Mouse (Mus musculus): ENCODE data around the gene Rere.

Rere gene

DNA sequence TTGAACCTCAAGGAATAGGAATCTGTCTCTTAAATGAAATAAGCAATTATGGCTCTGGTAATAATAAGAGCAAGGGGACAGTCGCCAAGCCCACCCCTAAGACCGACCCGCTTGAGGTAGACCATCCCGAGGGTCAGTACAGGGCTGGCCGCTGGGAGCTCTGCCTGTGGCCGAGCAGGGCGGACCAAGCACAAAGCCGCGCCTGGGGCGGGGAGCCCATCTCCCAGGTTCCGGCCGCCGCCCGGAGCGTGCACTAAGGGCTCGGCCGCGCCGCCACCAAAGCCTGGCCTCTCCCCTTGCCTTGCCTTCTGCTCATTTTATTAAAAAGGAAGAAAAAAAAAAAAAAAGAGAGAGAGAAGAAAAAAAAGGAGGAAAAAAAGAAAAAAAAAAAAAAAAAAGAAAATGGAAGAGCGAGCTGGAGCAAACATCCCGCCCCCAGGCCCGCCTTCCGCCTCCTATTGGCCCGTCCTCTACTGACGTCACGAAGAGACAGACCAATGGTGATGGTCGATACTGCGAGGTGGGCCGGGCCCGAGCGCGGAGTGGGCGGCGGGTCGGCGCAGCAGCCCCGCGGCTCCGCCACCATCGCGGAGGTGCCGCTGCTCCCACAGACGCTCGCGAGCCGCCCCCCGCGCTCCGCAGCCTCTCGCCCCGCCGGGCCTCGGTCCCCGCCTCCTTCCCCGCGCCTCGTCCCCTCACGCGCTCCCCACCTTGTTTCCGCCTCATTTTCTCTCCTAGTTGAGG, at the start of gene Rere:
Gene Rere, plus strand, starts transcription at position 629 of the 744 bp plus-strand sequence.
- DNase-seq (ENCODE audit: low spot score) = peak; percentile 98

DNA sequence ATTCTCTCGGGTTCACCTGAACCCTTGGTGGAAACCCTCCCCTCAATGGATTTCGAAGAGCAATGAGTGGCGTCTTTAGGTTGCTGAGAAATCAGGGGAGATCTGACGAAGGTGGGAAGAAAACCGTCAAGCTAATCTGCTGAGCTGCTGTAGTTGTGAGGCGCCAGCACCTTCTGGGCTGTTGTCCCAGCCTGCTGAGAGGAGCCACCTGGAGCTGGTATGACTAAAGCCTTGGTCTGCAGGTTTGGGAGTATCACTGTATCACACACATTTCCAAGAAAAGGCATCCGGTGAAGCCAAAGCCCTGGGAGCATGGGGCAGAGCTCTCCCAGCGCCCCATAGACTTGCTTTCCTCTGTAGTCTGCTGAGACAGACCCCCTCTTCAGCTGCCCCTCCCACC, 49.6 kb upstream of the Rere start:
- DNase-seq (ENCODE audit: low spot score) = no peak

DNA sequence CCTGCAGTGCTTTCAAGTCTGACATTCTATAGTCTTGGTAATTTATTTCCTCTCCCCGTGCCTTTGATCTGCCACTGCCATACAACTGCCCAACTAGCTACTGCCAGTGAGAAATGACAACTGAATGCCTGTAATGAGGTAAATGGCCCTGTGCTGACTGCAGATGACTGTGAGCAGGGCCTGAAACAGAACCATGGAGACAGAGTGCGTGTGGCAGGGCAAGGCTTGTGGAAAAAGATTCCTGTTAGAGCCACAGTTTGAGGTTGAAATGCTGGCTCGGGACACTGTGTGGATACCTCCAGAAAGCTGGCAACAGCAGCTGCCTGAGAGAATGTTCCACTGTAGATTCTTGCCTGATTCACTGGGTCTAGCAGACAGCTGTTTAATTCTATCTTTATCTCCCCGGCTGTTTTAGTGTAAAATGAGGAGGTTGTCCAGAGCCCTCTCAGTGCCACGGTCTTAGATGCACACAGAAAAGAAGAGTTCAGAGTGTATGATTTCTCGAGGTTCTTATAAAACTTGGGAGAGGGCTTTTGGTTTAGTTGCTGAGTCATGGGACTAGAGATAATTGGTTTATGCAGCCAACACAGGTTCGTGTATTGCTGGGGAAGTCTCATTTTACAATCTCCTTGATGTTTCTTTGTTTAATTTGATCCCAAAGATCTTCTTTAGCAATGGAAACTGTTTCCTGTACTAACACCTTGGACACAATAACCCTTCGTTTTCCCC, 46.7 kb upstream of the Rere start:
- peak; percentile 62 for DNase-seq (ENCODE audit: low spot score)

DNA sequence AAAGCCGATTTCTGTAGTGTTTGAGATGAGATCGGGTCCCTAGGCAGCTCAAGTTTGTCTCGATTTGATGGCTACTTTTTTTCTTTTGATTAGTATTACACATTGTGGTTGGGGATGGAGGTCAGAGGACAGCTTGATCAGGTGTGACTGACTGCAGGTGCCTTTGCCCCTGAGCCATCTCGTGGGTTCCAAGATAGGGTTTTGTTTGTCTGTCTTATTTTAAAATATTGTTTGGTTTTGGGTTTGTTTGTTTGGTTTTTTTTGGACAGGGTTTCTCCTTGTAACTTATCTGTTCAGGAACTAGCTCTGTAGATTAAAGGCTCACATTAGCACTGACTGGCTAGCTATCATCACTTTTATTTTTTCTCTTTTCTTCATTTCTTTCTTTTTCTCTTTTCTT, 45.9 kb upstream of the Rere start:
- no peak for DNase-seq (ENCODE audit: low spot score)

DNA sequence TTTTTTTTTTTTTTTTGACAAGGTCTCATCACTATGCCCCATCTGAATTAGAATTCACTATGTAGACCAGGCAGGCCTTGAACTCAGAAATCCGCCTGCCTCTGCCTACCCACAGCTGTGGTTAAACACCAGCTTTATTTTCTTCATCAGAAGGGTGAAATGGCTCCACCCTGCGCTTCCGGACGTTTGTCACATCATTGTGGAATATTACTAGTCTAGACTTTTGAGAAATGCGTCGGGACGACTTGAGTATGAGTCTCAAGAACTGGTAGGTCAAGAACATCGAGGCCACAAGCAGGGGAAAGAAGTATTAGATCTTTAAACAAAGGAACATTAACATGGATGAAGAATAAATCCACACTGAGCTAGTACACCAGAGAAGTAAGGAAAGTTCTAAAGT, 45.4 kb upstream of the Rere start:
- DNase-seq (ENCODE audit: low spot score) = no peak

DNA sequence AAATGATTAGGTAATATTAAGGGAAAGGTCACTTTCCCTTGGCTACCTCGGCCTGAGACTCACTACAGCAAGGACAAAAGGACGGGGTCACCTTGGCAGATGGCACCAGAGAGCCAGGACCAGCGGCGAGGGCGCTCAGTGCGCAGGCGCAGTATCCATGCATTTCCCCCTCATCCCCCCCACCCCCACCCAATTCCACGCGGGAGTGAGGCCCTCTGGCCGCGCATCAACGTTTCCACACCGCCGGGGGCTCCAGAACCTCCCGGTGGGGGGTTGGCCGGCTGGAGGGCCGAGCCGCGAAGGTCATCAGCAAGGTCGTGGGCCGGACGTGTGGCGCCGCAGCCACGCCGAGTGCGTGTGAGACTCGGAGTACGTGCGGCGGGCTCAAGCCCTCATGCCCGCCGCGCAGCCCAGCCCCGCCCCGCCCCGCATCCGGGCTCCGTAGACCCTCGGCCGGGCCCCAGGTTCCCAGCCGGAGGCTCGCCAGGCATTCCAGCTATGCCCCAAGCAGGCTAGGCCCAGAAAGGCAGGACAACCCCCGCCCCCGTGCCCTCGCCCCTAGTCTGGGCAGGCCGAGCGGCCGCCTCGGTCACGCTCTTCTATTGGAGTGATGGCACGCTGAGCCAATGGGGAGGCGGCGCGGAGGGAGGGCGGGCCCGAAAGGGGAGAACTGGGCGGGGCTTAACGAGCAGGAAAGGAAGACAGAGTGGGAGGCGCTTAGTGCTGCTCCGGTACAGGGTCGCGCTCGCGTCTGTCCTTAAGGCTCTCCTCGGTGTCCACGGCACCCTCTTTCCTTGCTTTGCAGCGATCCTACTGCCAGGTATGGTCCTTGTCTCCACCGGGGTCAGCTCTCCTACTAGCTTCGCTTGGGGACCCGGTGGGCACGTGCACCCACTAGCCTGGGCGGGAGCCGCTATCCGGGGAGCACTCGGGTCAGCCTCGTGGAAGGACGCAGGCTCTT, 44.6 kb upstream of the Rere start, which contains the start of gene Eno1:
Gene Eno1, plus strand, starts transcription at position 201 of the 961 bp plus-strand sequence.
- DNase-seq (ENCODE audit: low spot score) = peak; percentile 99

DNA sequence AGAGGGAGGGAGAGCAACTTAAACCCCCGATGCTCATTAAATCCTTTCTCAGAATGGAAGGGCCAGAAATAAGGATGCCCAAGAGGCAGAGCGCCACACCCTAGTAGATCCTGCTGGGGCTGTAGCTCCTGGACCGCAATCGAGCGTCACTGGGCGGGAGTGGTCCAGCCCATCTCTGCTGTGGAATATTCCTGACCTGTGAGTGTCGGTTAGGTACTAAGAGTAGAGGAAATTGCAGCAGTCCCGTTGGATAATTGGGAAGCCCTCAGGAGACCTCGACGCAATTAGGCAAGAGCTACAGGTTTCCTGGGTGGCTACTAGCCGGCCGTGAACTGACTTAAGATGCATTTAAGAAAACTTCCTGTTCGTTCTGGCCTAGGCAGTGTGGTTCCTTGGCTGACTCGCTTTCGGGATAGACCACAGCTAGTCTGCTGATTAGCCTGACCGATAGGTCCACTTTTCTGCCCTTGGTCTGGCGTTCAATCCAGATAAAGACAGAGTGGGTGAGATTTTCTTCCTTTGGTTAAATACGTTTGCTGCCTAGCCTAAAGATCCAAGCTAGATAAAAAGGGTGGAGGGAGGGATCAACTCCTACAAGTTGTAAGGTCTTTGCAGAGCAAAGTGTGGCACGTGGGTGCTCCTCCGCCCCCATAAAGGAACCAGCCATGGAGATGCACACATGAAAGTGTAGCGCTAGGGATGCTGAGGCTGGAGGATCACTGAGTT, 43.6 kb upstream of the Rere start:
- peak; percentile 71 for DNase-seq (ENCODE audit: low spot score)

DNA sequence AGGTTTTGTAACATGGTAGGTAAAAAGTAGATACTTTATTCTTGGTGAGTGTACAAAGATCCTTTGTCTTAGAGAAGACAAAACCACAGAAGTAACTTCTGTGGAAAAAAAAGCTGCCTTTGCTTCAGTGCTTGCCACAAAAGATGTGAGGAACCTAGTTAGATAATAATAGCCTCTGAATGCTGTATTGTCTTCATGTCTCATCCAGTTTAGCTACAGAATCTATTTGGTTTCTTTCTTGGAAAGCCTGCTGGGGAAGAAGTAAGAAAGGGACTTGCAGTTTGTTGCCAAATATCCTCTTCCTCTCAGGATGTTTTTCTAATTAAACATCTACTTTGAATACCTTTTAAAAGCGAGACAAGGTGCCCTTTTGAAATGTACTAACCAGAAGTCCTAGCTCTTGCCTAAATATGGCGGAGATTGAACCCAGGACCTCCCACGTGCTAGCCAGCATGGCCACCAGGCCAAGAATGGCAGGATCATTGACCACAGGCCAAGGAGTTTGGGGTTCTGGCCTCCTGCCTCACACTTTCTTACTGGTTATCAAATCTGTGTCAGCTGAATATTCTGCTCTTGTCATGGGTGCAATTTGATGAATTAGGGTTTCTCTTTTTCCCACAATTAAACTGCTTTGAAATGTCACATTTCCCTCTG, 42.9 kb upstream of the Rere start:
- DNase-seq (ENCODE audit: low spot score) = peak; percentile 74

DNA sequence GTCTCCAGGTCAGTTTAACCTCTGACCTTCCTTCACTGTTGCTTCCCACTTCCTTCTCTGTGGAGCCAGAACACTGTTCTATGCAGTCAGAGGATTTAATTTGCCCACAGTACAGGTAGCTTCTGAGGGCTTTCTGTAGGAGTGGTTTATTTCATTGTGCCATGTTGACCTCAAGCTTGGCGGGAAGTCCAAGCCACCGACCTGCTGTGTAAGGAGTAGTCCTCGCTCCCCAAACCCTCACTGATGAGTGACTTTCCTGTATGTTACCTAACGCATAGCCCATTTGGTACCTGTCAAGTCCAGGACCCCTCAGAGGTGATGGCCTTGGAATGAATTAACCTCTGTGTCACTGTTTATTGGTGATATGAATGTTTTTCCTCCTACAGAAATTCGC, 42.4 kb upstream of the Rere start:
- DNase-seq (ENCODE audit: low spot score) = peak; percentile 48

DNA sequence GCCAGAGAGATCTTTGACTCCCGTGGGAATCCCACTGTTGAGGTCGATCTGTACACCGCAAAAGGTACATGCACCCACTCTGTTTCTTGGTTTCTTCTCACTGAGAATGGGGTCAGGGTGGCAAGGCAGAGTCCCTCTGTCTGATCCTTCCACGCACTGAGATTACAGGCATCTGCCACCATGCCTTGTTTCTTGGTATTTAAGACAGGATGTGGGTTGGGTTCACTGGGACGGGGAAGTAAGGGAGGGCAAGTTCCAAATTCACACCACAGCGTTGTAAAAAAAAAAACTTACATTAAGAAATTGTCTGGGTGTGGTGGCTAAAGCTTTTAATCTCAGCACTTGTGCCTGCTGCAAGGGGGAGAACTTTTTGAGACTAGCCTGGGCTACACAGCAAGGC, 41.9 kb upstream of the Rere start:
- no peak for DNase-seq (ENCODE audit: low spot score)

DNA sequence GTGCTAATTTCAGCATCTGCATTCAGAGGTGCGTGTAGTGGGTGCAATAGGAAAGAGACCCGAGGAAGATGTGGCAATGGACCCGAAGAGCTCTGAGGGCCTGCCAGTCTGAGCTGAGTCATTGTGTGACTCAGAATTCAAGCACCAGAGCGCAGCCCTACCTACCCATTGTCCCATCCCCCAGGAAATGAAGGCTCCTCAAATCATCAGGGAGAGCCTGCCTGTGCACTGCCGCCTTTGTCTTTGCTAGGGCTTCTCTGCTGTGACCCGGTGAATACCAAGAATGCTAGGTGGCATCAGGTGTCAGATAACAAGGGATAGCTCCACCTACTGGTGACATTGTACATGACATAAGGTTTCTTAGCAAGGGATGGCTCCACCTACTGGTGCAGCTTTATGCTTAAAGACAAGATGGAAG, 41.5 kb upstream of the Rere start:
- DNase-seq (ENCODE audit: low spot score) = peak; percentile 99

DNA sequence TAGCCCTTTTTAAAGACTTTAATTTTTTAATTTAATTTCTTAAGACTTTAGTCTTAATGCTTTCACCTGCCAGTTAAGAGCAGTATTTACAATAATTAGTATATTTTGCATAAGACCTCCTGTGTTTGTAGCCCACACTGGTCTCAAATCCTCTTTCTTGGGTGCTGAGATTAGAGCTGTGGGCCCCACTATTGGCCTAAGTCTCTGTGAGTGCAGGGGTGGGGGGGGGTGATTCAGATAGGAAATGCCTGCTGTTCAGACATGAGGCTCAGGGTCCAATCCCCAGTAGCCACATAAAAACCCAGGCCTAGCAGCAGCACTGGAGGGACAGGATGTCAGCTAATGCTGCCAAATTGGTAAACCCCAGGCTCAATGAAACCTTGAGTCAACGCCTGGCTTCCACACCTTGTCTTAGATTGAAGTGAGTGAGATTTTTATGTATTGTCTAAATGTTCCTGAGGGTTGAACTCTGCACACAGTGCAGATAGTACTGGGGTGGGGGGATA, 41.0 kb upstream of the Rere start:
- no peak for DNase-seq (ENCODE audit: low spot score)

DNA sequence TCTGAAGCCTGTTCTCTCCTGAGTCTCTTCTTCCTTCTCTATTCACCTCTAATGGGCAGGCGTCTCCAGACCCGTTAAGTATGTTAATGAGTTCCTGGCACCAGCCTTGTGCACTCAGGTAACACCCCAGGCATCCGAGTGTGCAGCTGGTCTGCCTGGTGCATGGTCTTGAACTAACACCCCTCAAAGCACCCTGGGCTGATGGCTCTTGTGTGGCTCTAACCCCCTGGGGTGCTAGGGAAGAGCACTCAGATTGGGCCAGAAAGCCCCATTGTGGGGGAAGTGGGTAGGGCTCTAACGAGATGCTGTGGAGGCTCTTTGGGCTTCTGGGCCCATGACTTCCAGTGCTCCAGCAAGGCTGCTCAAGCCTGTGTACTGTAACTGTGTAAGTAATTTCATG, 39.7 kb upstream of the Rere start:
- DNase-seq (ENCODE audit: low spot score) = no peak

DNA sequence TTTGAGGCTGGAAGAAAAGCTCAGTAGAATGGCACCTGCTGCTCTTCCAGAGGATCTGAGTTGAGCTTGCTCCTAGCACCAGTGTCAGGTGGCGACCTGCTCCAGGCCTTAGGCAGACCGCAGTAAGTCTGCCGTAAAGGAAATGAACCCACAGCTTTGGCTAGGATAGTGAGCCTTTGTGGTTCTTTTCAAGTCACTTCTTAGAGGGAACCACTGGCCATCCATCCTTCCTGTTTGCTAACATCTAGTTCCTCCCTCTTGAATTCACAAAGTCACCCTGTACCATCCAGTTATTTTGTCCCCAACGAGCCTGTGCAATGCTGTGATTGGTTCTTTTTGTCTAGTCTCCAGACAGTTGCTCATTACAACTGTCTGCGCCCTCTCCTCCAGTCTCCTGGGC, 38.7 kb upstream of the Rere start:
- no peak for DNase-seq (ENCODE audit: low spot score)

DNA sequence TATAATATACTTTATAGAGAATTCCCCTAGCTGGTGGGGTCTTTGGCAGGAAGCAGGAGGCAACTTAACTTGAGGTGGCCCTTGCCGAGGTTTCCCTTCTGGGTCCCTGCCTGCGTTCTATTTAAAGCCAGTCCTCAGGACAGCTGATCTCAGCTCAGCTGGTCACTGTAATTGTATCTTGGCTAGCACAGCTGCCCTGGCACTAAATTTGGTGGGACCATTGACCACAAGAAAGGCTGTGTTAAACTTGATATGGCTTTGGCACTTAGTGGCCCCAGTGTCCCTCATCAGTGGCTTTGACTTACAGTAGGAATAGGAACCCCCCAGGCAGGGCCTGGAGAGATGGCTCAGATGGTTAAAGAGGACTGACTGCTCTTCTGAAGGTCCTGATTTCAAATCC, 35.6 kb upstream of the Rere start:
- no peak for DNase-seq (ENCODE audit: low spot score)

DNA sequence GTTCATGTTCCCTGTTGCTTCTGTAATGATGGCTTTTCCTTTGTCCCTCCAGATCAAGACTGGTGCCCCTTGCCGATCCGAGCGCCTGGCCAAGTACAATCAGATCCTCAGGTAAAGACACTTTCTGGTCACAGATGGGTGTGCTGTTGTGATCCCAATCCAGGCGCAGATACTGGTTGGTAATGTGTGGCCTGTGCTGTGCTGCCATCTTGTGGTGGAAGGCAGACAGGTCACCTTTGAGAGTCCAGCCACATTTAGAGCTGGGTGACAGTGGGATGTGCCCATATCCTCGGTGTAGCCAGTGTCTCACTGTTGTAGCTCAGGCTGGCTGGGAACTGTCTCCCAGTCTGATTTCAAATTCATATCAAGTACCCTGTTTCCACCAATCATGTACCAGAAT, 33.4 kb upstream of the Rere start:
- DNase-seq (ENCODE audit: low spot score) = peak; percentile 84

DNA sequence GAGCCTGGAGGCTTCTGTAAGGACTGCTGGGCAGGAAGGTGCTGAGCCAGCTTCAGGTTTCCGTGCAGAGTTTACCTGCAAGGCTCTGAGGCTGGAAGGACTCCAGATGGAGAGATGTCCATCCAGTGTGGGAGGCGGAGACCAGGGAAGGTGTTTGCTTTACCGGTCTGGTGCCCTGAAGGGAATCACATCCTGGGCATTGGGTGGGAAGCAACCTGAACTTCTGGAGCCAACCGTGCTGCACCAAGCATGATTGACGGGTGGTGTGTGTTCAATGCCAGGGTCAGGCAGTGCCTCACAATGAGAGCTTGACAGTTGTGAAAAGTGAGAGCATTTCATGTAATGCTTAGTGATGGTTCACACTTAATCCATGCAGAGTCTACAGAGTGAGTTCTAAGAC, 32.5 kb upstream of the Rere start:
- no peak for DNase-seq (ENCODE audit: low spot score)

DNA sequence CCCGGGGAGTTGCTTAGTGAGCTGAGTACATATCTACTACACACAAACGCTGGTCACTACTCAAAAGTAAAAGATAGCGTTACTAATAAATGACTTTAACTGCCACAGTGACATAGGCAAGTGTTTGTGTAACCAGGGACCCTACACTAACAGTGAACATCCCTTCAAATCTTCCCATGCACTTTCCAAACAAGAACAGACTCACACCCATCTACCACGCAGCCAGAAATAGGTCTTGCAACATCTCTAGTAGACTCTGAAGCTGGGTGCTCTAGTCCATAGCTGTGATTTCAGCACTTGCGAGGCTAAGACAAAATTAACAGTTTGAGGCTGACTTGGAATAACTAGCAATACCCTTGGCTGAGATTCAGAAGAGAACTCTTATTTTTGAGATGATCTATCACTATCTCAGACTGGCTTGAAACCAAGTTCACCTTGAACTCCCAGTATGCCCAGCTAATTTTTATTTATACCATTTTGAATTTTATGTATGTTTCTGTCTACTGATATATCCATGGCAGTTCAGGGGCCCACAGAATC, 31.6 kb upstream of the Rere start:
- no peak for DNase-seq (ENCODE audit: low spot score)

DNA sequence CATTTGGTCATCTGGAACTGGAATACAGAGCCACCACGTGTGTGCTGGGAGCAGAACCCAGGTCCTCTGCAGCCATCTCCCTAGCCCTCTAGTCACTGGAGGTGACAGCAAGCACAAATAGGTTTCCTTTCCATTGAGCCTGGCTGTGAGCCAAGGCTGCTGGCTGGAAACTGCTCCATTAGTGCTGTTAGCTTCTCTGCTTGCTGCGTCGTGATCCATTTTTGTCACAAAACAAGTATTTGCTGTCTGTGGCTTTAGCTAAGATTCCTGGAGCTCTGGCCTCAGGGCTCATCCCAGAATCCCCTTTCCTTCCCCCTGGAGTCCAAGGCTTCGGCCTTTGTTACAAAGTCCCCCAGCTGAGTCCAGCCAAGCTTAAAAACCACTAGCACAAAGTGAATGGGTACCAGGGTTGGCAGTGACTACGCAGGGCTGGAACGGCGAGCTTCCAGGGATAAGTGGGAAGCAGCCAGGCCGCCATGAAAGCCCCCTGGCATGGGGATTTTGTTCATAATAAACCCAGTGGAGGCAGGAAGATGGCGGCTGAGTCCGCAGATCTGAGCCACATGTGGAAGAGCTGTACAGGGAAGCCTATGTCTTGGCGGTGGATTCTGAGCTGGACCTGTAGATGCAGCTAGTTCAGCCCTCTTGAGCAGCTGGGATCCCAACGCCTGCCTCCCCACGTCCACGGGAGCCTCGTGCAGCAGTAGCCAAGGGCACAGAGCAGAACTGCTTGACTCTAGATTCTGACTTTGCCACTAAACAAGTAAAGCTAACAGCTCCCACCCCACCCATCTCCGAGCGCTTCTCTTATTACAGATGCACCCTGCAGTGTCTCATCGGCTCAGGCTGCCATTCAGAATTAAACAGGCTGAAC, 30.7 kb upstream of the Rere start:
- no peak for DNase-seq (ENCODE audit: low spot score)

DNA sequence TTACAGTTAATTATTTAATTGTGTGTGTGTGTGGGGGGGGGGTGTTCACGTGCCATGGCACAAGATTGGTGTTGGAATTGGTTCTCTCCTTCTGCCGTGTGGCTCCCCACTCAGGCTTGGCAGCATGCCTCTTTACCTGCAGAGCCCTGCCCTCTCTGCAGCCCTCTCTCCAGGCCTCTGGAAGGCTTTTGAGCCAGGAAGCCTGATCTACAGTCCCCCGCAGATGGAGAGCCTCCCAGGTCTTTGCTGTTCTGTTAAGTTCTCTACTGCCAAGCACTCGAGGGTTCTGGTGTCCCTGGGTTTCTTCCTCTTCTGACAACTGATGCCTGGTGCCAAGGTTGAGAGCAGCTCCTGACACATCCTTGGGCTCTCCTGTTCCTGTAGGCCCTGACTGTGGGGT, 27.0 kb upstream of the Rere start:
- DNase-seq (ENCODE audit: low spot score) = no peak
